Mouse (Mus musculus) limb, embryonic 12.5 days (tissue): ENCODE results near the gene Telo2. TPM values are rescaled to one million over a fixed set of nuclear protein-coding genes. Genes with fewer than 3 reads are reported as not detected.
A peak's percentile ranks its signal among the peaks of the same experiment; 100 is the strongest.

Source experiments
- ATAC-seq: fragments of 200-750 bp; cut with Nextera tagmentation; 2 replicates; pipeline ENCODE4 v1.8.0; 2017; ENCODE audit warnings: low read depth, moderate TSS enrichment; ENCODE audit not compliant: insufficient number of reproducible peaks, insufficient read depth, low FRiP score, low TSS enrichment
- H3K27ac ChIP-seq: fragments of 300-500 bp; sonication (generic); 2 replicates; pipeline ENCODE4 v1.5.1; 2016; ENCODE audit warnings: mild to moderate bottlenecking, moderate library complexity
- H3K27me3 ChIP-seq: fragments of 300-500 bp; sonication (generic); 2 replicates; pipeline ENCODE4 v1.6.1; 2016; ENCODE audit warnings: mild to moderate bottlenecking, moderate library complexity
- H3K36me3 ChIP-seq: fragments of 300-500 bp; sonication (generic); 2 replicates; pipeline ENCODE4 v1.6.1; 2016; ENCODE audit warnings: mild to moderate bottlenecking, moderate library complexity
- H3K4me1 ChIP-seq: fragments of 300-500 bp; sonication (generic); replicated peaks from 2 replicates; pipeline ENCODE4 v1.6.1; 2016
- H3K4me2 ChIP-seq: fragments of 300-500 bp; sonication (generic); 2 replicates; pipeline ENCODE4 v1.6.1; 2016; ENCODE audit warnings: mild to moderate bottlenecking, moderate library complexity
- H3K4me3 ChIP-seq: fragments of 300-500 bp; sonication (generic); replicated peaks from 2 replicates; pipeline ENCODE4 v1.5.1; 2016; ENCODE audit warnings: mild to moderate bottlenecking
- H3K9ac ChIP-seq: fragments of 300-500 bp; sonication (generic); replicated peaks from 2 replicates; pipeline ENCODE4 v1.6.1; 2016; ENCODE audit warnings: mild to moderate bottlenecking, moderate library complexity
- H3K9me3 ChIP-seq: fragments of 300-500 bp; sonication (generic); 2 replicates; pipeline ENCODE4 v1.6.1; 2016; ENCODE audit warnings: mild to moderate bottlenecking, moderate library complexity
- WGBS: fragments of 180-500 bp; shearing (Covaris S2); methylation state at CpG from one replicate; pipeline ENCODE4 v1.1.7; 2016; 5-methylcytosine and 5-hydroxymethylcytosine counted together
- polyA plus RNA-seq: library from polyadenylated mRNA; unstranded; fragments of >200 nt; fragmentation: Nextera tagmentation; extraction: Ambion mirVana; gene quantifications from 2 replicates; pipeline ENCODE4 v1.2.1, GENCODE M21; 2016

Telo2 gene
- polyA plus RNA-seq, 1 experiment from 2014 or later = 60.1 TPM

DNA sequence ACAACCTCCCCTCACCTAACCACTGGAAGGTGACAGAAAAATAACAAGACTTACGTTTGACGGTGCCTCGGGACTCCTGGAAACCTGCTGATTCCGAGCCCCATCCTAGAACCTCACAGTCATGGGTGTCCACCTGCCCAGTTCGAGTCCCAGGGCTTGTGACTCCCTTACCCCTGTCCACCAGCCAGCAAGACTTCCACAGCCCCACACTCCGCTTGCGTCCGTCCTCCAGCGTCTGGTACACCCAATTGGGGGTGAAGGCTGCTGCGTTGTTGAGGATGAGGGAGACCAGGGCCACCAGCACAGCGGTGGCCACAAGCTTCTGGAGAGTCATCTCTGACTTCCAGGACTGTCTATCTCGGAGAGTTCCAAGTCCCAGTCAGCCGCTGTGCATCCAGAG is 35.6 kb downstream of the Telo2 start:
- Histone ChIP-seq H3K4me2 (no peak overlapping the region), H3K4me1 (peaks cover 54% of the 10 kb centered on the region), H3K27me3 (no peaks in the 10 kb centered on the region), H3K9ac (0 out of 2 replicates have a peak overlapping the region, but pooled peaks have one; percentile 31), H3K4me3 (peak overlapping the region; percentile 20), H3K36me3 (peaks cover 20% of the 10 kb centered on the region), H3K27ac (peak overlapping the region; percentile 70), H3K9me3 (no peaks in the 10 kb centered on the region)
- no peak for ATAC-seq
- 90% methylated on average over 13 of the region's 13 CpGs for WGBS

DNA sequence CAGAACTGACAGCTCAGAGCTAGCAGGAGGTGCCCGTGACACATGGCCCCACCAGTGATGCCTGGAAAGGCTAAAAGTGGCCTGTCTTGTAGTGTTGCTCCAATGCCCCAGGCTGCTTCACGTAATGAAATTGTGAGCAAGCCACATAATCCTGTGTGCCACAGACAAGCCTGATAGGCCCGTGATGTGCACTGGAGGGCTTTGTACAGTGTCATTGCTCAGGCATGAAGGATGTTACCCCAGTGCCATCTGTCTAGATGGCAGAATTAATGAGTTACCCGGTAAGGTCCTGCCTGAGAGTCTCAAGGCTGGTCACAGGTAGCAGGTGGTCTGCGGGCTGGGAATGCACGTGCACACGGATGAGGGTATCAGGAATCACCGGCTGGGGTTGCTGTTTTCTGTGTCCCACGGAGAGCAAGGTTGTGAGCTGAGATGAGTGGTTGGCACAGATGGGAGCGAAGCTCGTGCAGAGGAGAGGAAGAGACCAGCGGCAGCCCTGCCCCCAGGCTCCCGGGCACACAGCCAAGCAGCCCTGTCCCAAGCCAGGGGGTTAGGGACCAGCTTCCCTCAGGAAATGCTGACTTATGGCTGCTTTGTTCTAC is 37.9 kb downstream of the Telo2 start:
- Histone ChIP-seq H3K27ac (0 out of 2 replicates have a peak overlapping the region, but pooled peaks have one; percentile 18), H3K27me3 (no peaks in the 10 kb centered on the region), H3K4me2 (no peak overlapping the region), H3K4me3 (no peak overlapping the region), H3K9me3 (no peaks in the 10 kb centered on the region), H3K9ac (peak overlapping the region; percentile 23; the same call in 1 of the 2 replicates), H3K36me3 (peaks cover 20% of the 10 kb centered on the region), H3K4me1 (peaks cover 32% of the 10 kb centered on the region)
- no peak for ATAC-seq
- WGBS = 78% methylated on average over 13 of the region's 13 CpGs

DNA sequence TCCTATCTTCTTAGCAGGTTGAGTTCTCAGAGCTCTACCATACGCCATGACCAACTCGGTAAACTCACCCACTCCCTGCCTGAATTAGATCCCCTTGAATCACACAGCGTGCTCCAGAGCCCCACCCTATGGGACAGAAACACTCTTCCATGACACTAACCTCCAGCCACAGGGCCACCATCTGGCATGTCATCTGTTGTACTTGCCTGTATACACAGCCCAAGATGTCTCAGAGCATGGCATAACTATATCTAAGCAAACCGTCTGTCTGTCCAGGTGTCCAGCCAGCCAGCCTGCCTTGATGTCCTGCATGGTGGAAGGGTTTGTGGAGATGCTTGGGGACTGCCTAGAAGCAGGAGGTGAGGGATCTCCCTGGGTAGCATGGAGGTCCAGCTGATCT is 38.9 kb downstream of the Telo2 start:
- H3K4me2 ChIP-seq = no peak overlapping the region
- no peak for ATAC-seq
- peaks cover 22% of the 10 kb centered on the region for H3K4me1 ChIP-seq
- H3K27me3 ChIP-seq = no peaks in the 10 kb centered on the region
- no peak overlapping the region for H3K27ac ChIP-seq
- no peaks in the 10 kb centered on the region for H3K9me3 ChIP-seq
- WGBS = 92% methylated on average over 4 of the region's 4 CpGs
- no peak overlapping the region for H3K4me3 ChIP-seq
- no peak overlapping the region for H3K9ac ChIP-seq
- peaks cover 20% of the 10 kb centered on the region for H3K36me3 ChIP-seq

DNA sequence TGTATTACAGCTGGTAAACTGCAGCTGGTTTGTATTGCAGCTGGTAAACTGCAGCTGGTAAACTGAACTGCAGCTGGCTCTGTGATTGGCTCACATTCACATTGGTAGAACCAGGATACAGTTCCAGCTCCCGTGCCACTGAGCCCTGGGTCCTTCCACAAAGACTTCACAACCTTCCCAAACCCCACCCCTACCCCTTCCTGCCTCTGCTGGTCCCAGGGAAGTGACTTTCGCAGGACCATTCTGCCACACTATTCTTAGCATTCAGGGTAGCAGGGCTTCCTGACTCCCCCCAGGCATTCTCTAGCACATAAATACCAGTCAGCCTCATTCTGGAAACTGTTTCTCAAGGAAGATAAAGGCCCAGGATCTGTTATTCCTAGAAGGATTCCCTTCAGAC is 47.1 kb downstream of the Telo2 start:
- H3K27ac ChIP-seq = no peak overlapping the region
- H3K9me3 ChIP-seq = no peaks in the 10 kb centered on the region
- 69% methylated on average over 2 of the region's 2 CpGs for WGBS
- H3K27me3 ChIP-seq = no peaks in the 10 kb centered on the region
- no peaks in the 10 kb centered on the region for H3K4me1 ChIP-seq
- no peak overlapping the region for H3K9ac ChIP-seq
- no peak overlapping the region for H3K4me3 ChIP-seq
- H3K4me2 ChIP-seq = no peak overlapping the region
- peaks cover 32% of the 10 kb centered on the region for H3K36me3 ChIP-seq
- ATAC-seq = no peak

DNA sequence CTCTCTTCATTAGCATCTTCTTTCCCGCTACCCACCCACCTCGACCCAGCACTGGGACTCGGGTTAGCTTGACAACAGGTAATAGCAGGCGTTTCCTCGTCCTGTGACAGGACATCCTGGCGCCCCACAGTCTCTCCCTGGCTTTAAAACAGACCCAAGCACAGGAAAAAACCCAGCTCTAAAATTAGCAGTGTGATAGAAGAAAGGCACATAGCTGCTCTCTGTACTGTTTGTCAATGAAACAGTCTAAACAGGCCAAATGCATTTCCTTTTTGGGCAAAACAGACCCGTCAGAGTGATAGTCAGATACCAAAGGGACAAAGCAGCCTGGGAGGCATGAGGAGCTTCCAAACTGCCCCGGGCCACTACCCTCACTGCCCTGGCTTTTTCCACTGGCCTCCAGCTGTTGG is 48.3 kb downstream of the Telo2 start:
- Histone ChIP-seq H3K27ac (no peak overlapping the region), H3K27me3 (no peaks in the 10 kb centered on the region), H3K36me3 (peaks cover 33% of the 10 kb centered on the region), H3K9ac (no peak overlapping the region), H3K4me1 (no peaks in the 10 kb centered on the region), H3K9me3 (no peaks in the 10 kb centered on the region), H3K4me3 (no peak overlapping the region), H3K4me2 (no peak overlapping the region)
- no peak for ATAC-seq
- 70% methylated on average over 8 of the region's 8 CpGs for WGBS

DNA sequence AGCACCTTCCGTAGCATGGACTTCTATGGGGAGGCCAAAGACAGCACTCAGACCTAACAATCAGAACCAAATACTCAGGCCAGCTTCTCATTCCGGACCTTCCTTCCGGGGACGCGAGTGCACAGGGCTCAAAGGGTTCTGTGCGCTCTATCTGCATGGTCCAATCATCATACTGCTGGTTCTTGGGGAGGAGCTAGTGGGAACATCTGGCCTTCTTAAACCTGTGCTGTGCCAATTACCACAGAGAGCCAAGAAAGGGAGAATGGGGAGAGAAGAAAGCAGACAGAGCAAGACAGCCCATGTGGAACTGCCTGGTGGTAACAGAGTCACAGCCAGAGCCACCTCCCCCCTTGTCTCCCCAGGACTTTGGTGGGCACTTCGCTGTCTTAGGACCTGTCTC is 49.2 kb downstream of the Telo2 start:
- peaks cover 41% of the 10 kb centered on the region for H3K36me3 ChIP-seq
- no peak overlapping the region for H3K27ac ChIP-seq
- H3K4me3 ChIP-seq = no peak overlapping the region
- H3K9me3 ChIP-seq = no peaks in the 10 kb centered on the region
- H3K27me3 ChIP-seq = no peaks in the 10 kb centered on the region
- no peak overlapping the region for H3K9ac ChIP-seq
- no peaks in the 10 kb centered on the region for H3K4me1 ChIP-seq
- H3K4me2 ChIP-seq = no peak overlapping the region
- WGBS = 90% methylated on average over 7 of the region's 7 CpGs
- ATAC-seq = no peak

DNA sequence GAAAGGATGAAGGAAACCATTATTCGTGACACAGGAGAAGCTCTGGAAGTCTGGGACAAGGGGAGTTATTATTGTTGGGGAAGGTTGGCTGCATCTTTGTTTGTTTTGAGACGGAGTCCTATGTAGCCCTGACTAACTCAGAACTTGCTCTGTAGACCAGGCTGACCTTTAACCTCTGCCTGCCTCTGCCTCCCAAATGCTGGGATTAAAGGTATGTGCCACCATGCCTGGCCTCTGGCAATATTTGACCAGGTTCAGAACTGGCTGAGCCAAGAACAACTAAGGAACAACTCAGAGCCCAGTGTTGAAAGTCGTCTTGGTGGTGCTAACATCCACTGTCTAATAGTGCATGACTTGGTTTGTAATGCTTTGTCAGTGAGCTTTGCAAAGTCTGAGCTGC is 50.6 kb downstream of the Telo2 start:
- no peak overlapping the region for H3K27ac ChIP-seq
- 78% methylated on average over 3 of the region's 3 CpGs for WGBS
- H3K4me1 ChIP-seq = no peaks in the 10 kb centered on the region
- H3K27me3 ChIP-seq = no peaks in the 10 kb centered on the region
- H3K36me3 ChIP-seq = peaks cover 47% of the 10 kb centered on the region
- no peak for ATAC-seq
- no peaks in the 10 kb centered on the region for H3K9me3 ChIP-seq
- no peak overlapping the region for H3K4me2 ChIP-seq
- H3K9ac ChIP-seq = no peak overlapping the region
- no peak overlapping the region for H3K4me3 ChIP-seq

DNA sequence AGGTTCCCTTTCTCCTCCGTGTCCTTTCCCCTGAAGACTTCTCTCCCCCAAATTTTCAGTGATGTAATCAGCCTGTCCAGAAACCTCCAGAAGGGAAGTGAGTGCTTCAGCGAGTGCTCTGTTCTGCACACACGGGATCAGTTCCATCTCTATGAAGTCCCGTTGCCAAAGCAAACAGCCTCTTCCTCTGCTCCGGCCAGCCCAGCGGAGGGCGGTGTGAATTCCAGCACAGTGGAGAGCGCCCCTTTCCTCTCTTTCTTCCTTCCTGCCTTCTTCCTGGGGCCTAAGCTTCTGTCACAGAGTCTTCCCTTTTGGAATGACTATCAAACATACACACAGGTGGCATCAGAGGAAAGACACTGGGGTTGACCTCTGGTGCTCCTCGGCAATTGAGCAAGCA is 51.4 kb downstream of the Telo2 start:
- Histone ChIP-seq H3K4me3 (no peak overlapping the region), H3K27ac (no peak overlapping the region), H3K9ac (no peak overlapping the region), H3K4me1 (no peaks in the 10 kb centered on the region), H3K36me3 (peaks cover 49% of the 10 kb centered on the region), H3K4me2 (no peak overlapping the region), H3K27me3 (no peaks in the 10 kb centered on the region), H3K9me3 (no peaks in the 10 kb centered on the region)
- ATAC-seq = no peak
- WGBS = 84% methylated on average over 9 of the region's 9 CpGs

DNA sequence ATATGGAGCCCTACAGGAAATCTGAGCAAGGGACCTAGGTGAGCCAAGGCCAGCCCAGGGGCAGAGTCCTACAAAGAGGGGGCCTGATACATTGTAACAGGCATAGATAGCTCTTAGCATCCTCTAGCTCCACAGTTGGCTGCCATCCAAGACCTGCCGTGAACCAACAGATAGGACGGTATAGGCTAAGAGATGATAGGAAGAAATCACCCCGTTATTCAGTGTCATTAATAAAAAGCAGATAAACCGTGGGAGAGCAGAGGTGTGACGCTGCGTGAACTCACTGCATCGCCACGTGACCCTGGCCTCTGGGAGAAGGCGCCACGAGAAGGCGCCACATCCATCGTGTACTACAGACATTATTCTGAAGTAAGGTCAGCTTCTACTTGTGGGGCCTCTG is 51.9 kb downstream of the Telo2 start:
- no peak for ATAC-seq
- Histone ChIP-seq H3K27ac (no peak overlapping the region), H3K36me3 (peaks cover 54% of the 10 kb centered on the region), H3K4me1 (no peaks in the 10 kb centered on the region), H3K4me3 (no peak overlapping the region), H3K9ac (no peak overlapping the region), H3K27me3 (no peaks in the 10 kb centered on the region), H3K4me2 (no peak overlapping the region), H3K9me3 (no peaks in the 10 kb centered on the region)
- 89% methylated on average over 12 of the region's 12 CpGs for WGBS

DNA sequence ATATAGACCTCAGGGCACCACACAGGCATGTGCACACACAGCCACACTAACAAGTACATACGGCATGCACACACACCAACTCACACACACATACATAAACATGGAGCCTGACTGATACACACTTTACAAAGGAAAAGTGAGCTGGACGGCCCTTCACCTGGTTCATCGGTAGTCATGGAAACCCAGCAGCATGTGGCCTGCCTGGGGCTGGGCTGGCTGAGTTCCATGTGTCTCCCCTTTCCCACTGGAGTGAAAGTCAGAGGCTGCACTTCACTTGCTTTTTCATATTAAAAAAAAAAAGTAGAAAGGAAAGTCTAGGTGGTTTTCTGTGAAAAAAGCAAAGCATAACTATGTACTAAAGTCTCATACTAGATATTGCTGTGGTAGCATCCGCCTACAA is 52.5 kb downstream of the Telo2 start:
- WGBS = 78% methylated on average over 4 of the region's 4 CpGs
- H3K36me3 ChIP-seq = peaks cover 60% of the 10 kb centered on the region
- no peaks in the 10 kb centered on the region for H3K9me3 ChIP-seq
- no peak overlapping the region for H3K9ac ChIP-seq
- no peak overlapping the region for H3K27ac ChIP-seq
- H3K27me3 ChIP-seq = no peaks in the 10 kb centered on the region
- H3K4me2 ChIP-seq = no peak overlapping the region
- H3K4me3 ChIP-seq = no peak overlapping the region
- H3K4me1 ChIP-seq = no peaks in the 10 kb centered on the region
- ATAC-seq = no peak

DNA sequence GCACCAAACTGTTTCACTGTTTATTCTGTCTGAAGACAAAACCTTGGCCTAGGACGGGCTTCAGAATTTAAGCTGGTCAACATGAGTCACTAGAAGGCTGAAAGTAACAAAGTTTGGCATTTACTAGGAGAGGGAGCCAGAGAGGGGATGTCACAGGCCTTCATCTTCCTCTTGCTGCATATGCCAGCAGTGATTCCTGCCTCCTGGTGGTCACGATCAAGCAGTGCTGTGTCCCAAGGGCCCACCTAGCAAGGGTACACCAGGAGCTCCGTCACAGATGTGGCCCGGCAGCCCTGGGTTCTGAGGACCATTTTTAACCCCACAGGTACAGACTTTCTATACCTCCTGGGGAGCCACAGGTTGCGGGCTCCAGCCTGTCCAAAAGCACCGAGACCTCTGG is 58.7 kb downstream of the Telo2 start:
- 87% methylated on average over 6 of the region's 6 CpGs for whole genome bisulfite sequencing
- Histone ChIP-seq H3K4me3 (no peak overlapping the region), H3K4me1 (no peaks in the 10 kb centered on the region), H3K27me3 (no peaks in the 10 kb centered on the region), H3K36me3 (peaks cover 90% of the 10 kb centered on the region), H3K4me2 (no peak overlapping the region), H3K9ac (no peak overlapping the region), H3K9me3 (no peaks in the 10 kb centered on the region), H3K27ac (no peak overlapping the region)
- ATAC-seq = no peak

DNA sequence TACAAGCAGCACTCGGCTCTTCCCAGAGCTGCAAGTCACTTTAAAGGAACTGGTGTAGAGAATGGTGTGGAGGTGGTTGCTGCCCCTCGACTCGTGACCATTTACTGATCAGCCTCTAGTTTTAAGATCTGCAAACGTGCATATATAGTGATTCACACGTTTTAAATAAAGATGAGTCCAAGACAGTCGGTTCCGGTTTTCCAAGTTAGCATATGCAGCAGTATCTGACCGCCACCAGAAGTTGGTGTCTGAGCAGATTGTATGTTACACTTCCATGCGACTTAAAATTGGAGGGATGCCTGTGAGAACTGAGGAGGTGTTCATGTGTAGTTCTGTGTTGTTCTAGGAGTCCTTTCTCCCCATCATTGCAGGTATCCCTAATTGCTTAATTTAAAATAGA is 62.5 kb downstream of the Telo2 start:
- Histone ChIP-seq H3K36me3 (peaks cover 79% of the 10 kb centered on the region), H3K4me2 (no peak overlapping the region), H3K4me1 (no peaks in the 10 kb centered on the region), H3K9me3 (no peaks in the 10 kb centered on the region), H3K27ac (no peak overlapping the region), H3K4me3 (no peak overlapping the region), H3K27me3 (no peaks in the 10 kb centered on the region), H3K9ac (no peak overlapping the region)
- ATAC-seq = no peak
- 85% methylated on average over 9 of the region's 9 CpGs for WGBS
